Mouse (Mus musculus) ES-Bruce4 (cell line): ENCODE measurements around the gene B3galt5.

Experiments
- CTCF ChIP-seq: IDR thresholded peaks from one replicate; pipeline ENCODE4 v1.8.1; 2011; ENCODE audit warnings: low read depth, low read length
- EP300 ChIP-seq: IDR thresholded peaks from 2 replicates; pipeline ENCODE4 v1.6.1; 2011; ENCODE audit warnings: low read depth, low read length; ENCODE audit not compliant: insufficient read depth
- POLR2A ChIP-seq: IDR thresholded peaks from one replicate; pipeline ENCODE4 v1.8.1; 2011; ENCODE audit warnings: low read length; ENCODE audit not compliant: insufficient read depth

DNA sequence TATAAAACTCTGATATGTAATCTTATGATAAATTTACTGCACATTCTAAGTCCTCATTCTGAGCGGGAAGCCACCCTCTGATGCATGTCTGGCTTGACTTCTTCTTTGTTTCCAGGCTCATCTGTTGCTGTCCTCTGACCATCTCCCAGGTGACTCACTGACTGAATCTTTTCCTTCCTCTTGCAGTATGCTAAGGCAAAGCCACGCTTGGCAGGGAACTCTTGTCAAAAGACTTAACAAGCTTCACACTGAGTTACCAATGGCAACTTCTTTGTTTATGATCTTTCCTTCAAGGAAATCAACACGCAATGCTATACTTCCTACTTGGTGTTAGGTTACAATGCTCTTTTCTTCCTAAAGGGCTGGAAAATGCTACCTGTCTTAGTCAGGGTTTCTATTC, 63.0 kb downstream of the B3galt5 start:
- TF ChIP-seq EP300 (no peak), POLR2A (no peak), CTCF (no peak)
